ENCODE assay signal across 18 mouse cellular contexts in the genomic region with DNA sequence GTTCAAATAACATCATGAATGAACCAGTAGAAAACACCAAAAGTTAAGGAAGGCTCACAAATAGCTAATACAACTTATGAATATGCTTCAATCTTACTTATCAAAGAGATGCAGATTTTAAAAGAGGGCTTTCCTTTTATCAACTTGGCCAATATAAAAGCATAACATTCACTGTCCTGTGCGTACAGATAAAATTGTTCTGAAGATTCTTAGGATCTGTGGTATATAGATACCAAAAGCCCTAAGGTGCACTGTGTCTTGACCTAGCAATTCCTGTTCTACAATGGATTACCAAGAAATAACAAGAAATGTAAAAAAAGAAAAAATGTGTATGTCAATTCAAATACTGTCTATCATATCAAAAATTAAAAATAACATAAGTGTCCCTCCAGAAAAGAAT.
"Had no signal": no experiment of that assay in that cellular context is flagged by ENCODE, and none has a peak within 500 bp of the region (broad histone marks: within the 10 kb centered on the region; RNA-seq: fewer than 3 reads in every experiment).

No protein-coding gene starts in this region.

- DNase-seq: kidney, adult 18-20 months; kidney, adult 9 months; kidney, postnatal 25 days; layer of hippocampus, adult 9-11 months; lung, adult 18-20 months; lung, postnatal 10 days; lung, postnatal 36 days; retina, postnatal 1 day; right cerebral cortex, postnatal 25 days; spleen, adult 18-20 months had no signal

- H3K9me3 ChIP-seq: lung, embryonic 15.5 days; midbrain, embryonic 13.5 days; stomach, embryonic 15.5 days had no signal

- H3K4me2 ChIP-seq: lung, embryonic 15.5 days; midbrain, embryonic 13.5 days; stomach, embryonic 15.5 days had no signal

- H3K4me3 ChIP-seq: layer of hippocampus, adult 2 months; lung, embryonic 15.5 days; midbrain, embryonic 13.5 days; myocyte; stomach, embryonic 15.5 days had no signal

- H3K4me1 ChIP-seq: lung, embryonic 15.5 days; midbrain, embryonic 13.5 days; stomach, embryonic 15.5 days had no signal

- ATAC-seq: inflammation-experienced regulatory T-cells, adult 6 months; intestine, embryonic 16.5 days; midbrain, embryonic 13.5 days; midbrain, embryonic 16.5 days had no signal

- H3K27me3 ChIP-seq: lung, embryonic 15.5 days; midbrain, embryonic 13.5 days; stomach, embryonic 15.5 days had no signal

- H3K9ac ChIP-seq: lung, embryonic 15.5 days; midbrain, embryonic 13.5 days; stomach, embryonic 15.5 days had no signal

- H3K27ac ChIP-seq: layer of hippocampus, adult 2 months; lung, embryonic 15.5 days; midbrain, embryonic 13.5 days; stomach, embryonic 15.5 days had no signal

- H3K36me3 ChIP-seq: lung, embryonic 15.5 days; midbrain, embryonic 13.5 days; stomach, embryonic 15.5 days had no signal
